Mouse (Mus musculus): ENCODE results near the gene Rgn.
A peak's percentile ranks its signal among the peaks of the same experiment; 100 is the strongest.

The Rgn gene

DNA sequence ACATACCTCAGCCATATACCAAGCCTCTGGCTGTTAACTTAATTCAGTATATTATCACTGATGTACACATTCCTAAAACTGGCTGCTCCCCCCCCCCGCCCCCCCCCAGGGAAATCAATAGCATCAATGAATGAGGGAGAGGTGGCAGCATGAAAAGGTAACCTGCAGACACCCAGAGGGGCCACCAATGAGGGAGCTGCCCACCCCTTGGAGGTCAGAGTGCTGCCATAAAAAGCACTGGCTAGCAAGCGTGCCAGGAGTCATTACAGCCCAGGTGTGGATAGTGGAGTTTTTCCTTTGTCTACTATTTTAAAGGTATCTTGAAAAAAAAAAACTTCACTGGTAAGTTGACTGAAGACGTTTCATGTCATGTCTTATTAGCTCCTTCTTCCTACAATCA is at the start of gene Rgn:
TSS of gene Rgn (plus strand) at position 256 of the 400 bp plus-strand sequence.
- DNase-seq = no peak

GRCm38 (mm10) chrX:20520290-20520939 is 29.2 kb upstream of the Rgn start:
- DNase-seq = no peak

- no peak for DNase-seq
Observed at GRCm38 (mm10) chrX:20521578-20521977, 28.0 kb upstream of the Rgn start.

DNA sequence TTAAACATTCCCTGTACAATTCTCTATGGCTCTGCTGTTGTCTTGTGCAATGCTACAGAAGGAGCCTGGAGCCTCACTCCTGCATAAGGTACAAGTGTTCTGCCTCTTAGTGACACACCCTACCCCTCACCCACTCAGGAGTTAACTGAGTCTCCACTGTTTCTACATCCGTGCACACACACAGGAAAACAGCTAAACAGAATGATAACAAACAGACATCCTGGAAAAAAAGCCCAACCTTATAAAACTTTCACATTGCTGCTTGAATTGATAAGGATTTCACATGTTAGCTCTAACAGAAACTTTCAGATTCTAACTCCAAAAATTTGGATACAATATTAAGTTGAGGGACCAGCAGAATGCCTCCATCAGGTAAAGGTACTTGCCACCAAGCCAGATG is 17.0 kb upstream of the Rgn start:
- no peak for DNase-seq

DNA sequence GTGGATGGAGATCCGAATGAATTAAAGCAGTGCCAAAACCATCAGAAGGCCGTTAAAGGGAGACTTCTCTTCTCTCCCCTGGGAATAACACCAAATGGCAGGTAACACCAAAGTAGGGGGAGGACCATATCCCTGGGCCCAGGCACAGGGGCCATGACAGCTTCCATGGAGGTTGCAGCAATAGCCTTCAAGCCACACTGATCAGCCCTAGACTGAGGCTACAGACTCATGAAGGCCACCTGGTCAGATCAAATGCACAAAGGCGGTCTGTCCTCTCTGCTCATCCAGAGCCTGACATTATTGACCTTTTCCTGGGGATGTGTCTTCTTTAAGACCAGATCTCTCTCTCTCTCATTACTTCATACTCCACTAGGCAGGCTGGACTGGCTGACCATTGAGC is 5.7 kb upstream of the Rgn start:
- no peak for DNase-seq

GRCm38 (mm10) chrX:20547609-20548008 is 2.0 kb upstream of the Rgn start:
- peak; percentile 7 to 10 for DNase-seq

GRCm38 (mm10) chrX:20548011-20548879 is 1.3 kb upstream of the Rgn start:
- peak; percentile 43 to 50 for DNase-seq

DNA sequence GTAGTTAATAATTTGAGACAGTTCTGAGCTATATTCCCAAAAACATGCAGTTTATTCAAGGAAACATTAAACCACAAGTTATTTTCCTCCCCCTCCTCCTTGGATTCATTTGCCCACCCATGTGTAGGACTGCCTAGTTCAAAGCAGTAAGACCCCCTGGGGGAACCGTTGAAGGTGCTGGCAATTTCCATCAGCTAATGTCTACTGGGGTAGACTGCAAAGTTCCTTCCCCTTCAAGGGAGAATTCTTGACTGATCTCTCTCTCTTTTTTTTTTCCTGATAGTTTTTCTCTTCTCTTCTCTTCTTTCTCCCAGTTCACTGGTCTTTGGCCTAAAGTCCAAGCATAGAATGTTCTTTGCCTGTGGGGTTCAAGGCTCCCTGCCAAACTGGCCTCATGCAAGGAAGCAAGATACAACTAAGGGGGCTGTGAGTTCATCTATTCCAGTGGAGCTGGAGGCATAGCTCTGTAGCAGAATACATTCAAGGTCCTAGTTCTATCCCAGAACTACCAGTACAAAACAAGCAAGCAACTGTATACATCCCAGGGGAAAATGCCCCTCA is 627 bp upstream of the Rgn start:
- no peak for DNase-seq

- DNase-seq = no peak
Observed at GRCm38 (mm10) chrX:20552199-20552598, 2.6 kb downstream of the Rgn start.

DNA sequence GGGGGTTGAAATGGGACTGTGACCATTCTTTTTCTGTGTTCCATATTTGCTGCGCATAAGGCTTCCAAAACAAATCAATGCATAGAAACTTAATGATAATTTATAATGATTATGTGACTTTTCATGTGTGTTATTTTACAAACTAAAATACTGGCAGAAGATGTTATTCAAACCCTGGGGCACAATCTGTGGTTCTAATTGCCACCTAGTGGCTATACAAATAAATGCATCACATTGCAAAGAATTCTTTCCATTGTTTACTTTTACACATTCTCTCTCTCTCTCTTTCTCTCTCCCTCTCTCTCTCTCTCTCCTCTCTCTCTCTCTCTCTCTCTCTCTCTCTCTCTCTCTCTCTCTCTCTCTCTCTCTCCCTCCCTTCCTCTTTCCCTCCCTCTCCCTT is 12.3 kb downstream of the Rgn start:
- DNase-seq = peak in 1 of 2 experiments; percentile 11

DNA sequence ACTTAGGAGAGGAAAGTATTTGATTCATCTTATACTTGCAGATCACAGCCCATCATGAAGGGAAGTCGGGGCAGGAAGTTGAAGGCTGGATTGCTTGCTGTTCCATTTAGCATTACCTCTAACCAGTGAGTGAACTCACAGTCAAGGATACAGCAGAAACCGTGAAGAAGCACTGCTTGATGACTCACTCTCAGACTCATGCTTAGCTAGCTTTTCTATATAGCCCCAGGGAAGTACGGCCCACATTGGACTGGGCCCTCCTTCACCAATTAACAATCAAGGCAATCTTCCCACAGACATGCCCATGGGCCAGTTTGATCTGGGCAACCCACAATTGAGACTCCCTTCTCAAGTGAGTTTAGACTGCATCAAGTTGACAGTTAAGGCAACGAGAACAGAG is 14.4 kb downstream of the Rgn start:
- no peak for DNase-seq

DNA sequence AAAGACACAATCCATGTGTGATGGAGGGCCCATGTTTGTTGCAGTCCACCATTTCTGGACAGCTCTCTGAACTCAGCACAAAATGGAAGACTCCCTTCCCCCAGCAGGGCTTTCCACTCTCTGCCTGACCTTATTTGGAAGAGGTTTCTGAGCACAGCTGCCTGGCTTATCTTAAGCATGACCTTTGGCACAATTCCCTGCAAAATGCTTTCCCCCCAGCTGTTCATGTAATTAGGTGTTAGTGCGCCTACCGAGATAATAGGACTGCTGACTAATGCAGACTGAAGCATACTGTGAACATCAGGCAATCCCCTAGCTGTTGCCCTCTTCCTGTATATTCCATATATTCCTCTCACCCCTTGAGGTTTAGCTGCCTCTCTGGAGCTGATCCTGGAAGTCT is 21.4 kb downstream of the Rgn start:
- no peak for DNase-seq

DNA sequence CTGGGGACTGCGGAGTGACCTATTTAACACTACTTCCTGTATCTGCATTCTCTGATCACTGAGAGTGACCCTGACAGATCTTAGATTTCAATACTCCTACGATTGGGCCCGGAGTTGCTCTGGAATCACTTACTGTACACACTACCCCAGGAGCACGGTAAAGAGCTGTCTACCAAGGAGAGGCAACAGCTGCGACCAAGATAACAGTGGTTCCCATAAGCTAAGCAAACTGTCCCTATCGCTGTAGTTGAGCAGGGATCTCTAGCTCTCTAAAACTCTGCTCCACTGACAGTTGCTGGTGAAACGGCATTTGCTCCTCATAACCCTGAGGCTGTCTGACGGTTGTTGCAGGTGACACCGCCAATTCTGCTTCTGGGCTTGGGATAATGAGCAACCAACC is 23.1 kb downstream of the Rgn start:
- DNase-seq = peak in 1 of 2 experiments; percentile 36

DNA sequence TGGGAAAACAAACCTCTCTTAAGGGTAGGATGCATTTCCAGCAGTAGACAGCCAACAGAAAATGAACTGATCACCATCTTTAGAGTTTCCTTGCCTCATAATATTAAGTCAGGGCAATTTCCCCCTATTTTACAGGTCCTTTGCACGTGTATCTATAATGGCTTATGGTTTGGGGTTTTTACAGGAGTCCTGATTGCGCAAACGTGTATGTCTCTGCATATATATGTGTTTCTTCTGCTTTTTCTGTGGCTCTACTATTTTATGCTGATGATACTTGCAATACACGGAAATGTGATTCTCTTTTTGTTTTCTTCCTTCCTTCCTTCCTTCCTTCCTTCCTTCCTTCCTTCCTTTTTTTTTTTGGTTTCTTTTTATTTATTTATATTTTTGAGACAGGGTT is 24.3 kb downstream of the Rgn start:
- DNase-seq = no peak

DNA sequence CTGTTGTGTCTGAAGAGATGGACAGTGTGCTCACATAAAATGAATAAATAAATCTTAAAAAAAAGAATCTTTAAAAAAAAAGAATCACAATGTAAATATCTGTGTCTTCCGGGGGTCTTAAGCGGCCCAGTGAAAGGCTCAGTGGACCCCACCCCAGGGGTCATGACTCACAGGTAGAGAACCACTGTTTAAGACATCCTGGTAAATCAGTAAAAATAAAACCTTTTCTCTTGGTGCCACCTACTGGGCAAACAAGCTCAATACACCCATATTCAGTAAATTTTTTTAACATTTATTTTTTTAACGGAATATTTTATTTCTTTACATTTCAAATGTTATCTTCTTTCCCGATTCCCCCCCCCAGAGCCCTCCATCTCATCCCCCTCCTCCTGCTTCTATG is 38.4 kb downstream of the Rgn start:
- DNase-seq = peak; percentile 28

DNA sequence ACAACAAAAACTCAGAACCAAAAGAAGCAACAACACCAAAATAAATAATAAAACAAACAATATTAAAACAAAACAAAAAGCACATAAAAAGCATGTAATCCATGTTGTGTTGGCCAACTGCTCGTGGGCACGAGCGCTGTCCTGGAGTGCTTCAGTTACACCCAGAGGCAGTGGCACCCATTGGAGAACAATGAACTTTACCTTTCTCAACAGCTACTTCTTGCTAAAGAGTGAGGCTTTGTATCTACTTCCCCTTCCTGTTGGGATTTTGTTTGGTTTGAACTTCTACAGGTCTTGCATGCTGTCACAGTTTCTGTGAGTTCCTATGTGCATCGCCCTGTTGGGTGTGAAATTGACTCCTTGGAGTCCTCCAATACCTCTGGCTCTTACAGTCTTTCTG is 58.9 kb downstream of the Rgn start:
- DNase-seq = no peak
